Mouse (Mus musculus): ENCODE measurements at regions not wholly inside any gene's neighbourhood (a gene's known extent, or its start where the extent isn't known, plus 50 kb on each side); places are given as distances from the start of the nearest gene placed in this dataset.
A peak's percentile ranks its signal among the peaks of the same experiment; 100 is the strongest.
"Not testable (repeated sequence)": the region's sequence is repeated elsewhere in the genome, so short reads cannot be mapped to it uniquely, and the experiment has no call there.

- no peak for DNase-seq (ENCODE audit: low spot score)
These were observed 83.8 kb downstream of the Fam174a start for GRCm38 (mm10) chr1:95397188-95397587.

- DNase-seq (ENCODE audit: low spot score) = no peak
These were observed 86.3 kb downstream of the Fam174a start for GRCm38 (mm10) chr1:95399764-95400163.

GRCm38 (mm10) chr1:95422253-95422652 lies 108.8 kb downstream of the Fam174a start:
- no peak for DNase-seq (ENCODE audit: low spot score)

- DNase-seq (ENCODE audit: low spot score) = no peak
These were observed 112.0 kb downstream of the Fam174a start for GRCm38 (mm10) chr1:95425420-95425819.

- DNase-seq (ENCODE audit: low spot score) = no peak
These were observed 123.7 kb downstream of the Fam174a start for GRCm38 (mm10) chr1:95437155-95437554.

- no peak for DNase-seq (ENCODE audit: low spot score)
These were observed 132.1 kb downstream of the Fam174a start for GRCm38 (mm10) chr1:95445541-95445940.

GRCm38 (mm10) chr1:95448962-95449558 lies 135.6 kb downstream of the Fam174a start:
- no peak for DNase-seq (ENCODE audit: low spot score)

- no peak for DNase-seq (ENCODE audit: low spot score)
These were observed 137.5 kb downstream of the Fam174a start for GRCm38 (mm10) chr1:95450920-95451332.

GRCm38 (mm10) chr1:95451755-95452154 lies 138.3 kb downstream of the Fam174a start:
- peak; percentile 90 for DNase-seq (ENCODE audit: low spot score)

GRCm38 (mm10) chr1:95454246-95454645 lies 140.8 kb downstream of the Fam174a start:
- DNase-seq (ENCODE audit: low spot score) = no peak

- DNase-seq (ENCODE audit: low spot score) = no peak
These were observed 145.9 kb downstream of the Fam174a start for GRCm38 (mm10) chr1:95459355-95459754.

- DNase-seq (ENCODE audit: low spot score) = no peak
These were observed 154.7 kb downstream of the Fam174a start for GRCm38 (mm10) chr1:95468095-95468494.

- no peak for DNase-seq (ENCODE audit: low spot score)
These were observed 155.3 kb downstream of the Fam174a start for GRCm38 (mm10) chr1:95468772-95469171.

GRCm38 (mm10) chr1:95470491-95470890 lies 157.1 kb downstream of the Fam174a start:
- DNase-seq (ENCODE audit: low spot score) = no peak

GRCm38 (mm10) chr1:95493004-95493403 lies 174.4 kb downstream of the St8sia4 start:
- no peak for DNase-seq (ENCODE audit: low spot score)

- DNase-seq (ENCODE audit: low spot score) = not testable (repeated sequence)
These were observed 166.7 kb downstream of the St8sia4 start for GRCm38 (mm10) chr1:95500671-95501070.

- no peak for DNase-seq (ENCODE audit: low spot score)
These were observed 158.7 kb downstream of the St8sia4 start for GRCm38 (mm10) chr1:95508718-95509117.

GRCm38 (mm10) chr1:95528726-95529125 lies 138.6 kb downstream of the St8sia4 start:
- DNase-seq (ENCODE audit: low spot score) = no peak

- DNase-seq (ENCODE audit: low spot score) = no peak
These were observed 136.4 kb downstream of the St8sia4 start for GRCm38 (mm10) chr1:95531017-95531416.
